8 mouse cellular contexts compared by ENCODE assay signal in the genomic region with DNA sequence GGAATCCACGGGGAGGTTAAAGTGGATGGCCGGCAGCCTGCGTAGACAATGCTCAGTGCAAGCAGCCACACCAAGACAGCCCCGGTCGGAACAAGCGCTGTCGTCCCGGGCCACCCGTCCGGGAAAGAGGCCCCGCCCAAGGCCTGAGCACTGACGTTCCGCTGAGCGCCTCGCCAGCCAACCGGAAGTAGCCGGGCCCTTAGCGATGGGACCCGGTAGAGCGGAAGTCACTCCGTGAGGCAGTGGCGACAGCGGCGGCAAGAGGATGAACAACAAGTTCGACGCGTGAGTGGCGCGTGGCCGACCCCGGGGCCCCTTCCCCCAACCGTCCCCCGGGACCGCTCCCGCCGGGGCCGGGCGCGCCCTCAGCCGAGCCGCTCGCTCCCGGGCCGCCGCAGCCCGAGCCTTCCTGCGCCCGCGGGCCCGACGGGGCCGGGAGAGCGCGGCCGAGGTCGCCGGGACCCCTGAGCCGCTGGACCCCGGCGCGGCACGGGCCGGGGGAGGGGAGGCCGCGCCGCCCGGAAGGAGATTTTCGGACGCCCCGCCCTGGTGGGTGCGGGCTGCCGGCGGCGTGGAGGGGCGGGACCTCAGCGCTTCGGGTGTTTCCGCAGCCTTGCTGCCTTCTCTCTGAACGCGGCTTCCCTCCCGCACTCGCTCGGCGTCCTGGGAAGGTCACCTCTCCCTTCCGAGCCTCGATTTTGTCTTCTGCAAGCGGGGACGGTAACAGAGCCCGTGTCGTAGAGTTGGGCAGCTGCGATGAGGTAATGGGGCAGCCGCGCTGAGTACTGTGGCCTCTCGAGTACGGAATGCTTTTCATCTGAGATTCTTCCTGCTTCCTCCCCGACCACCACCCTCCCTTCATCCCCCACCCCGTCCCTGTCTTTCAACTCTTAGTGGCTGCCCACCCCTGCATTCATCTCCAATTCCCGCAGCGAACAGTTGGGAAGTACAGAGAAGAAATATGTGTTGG. TPM values are rescaled to one million over a fixed set of nuclear protein-coding genes. Genes with fewer than 3 reads are reported as not detected.
DNase-seq lines count a peak whose midpoint lies in the region; ATAC-seq and TF ChIP-seq lines count a peak whose summit lies in the region.

A gene (plus strand): TSS at position 180 of the 970 bp plus-strand sequence.

- TF ChIP-seq POLR2A in cortical plate, adult 2 months (IDR thresholded peaks at IDR 0.05; ENCODE audit: extremely low read depth, insufficient read depth, low read length) = peak; percentile 82

- no peak for TF ChIP-seq CTCF in cortical plate, adult 2 months (IDR thresholded peaks at IDR 0.05; ENCODE audit: extremely low read depth, insufficient read depth, low read length)

- peak within 1 kb of the TSS; percentile 98 for H3K4me3 ChIP-seq in cortical plate, adult 2 months (ENCODE audit: insufficient read depth, low read length)
- H3K4me3 ChIP-seq in megakaryocyte, embryonic 14.5 days (replicated peaks) = peak within 1 kb of the TSS; percentile 98

- no peaks in the 10 kb centered on the region for H3K9me3 ChIP-seq in megakaryocyte, embryonic 14.5 days

- peaks cover 10% of the 10 kb centered on the region for H3K27me3 ChIP-seq in megakaryocyte, embryonic 14.5 days (replicated peaks)

- peak within 1 kb of the TSS; percentile 75 for H3K27ac ChIP-seq in cortical plate, adult 2 months (ENCODE audit: insufficient read depth, low read length)

- ATAC-seq in activated CD4-positive, CD25-positive, alpha-beta regulatory T cell, adult 4 months = peak; percentile 83

- DNase-seq in gastrocnemius, adult 8-10 months (ENCODE audit: low spot score in 2 of 2) = peak; percentile 86 to 92
- peak; percentile 76 for DNase-seq in hindlimb bud, embryonic 11.5 days (ENCODE audit: extremely low spot score, low read depth, low spot score)
- DNase-seq in left cerebral cortex, adult 8-10 months (ENCODE audit: low spot score in 2 of 2) = peak; percentile 80 to 90
- DNase-seq in right cerebral cortex, postnatal 10 days (ENCODE audit: low spot score in 2 of 2) = peak; percentile 96 to 97
- DNase-seq in urinary bladder, postnatal 25 days (ENCODE audit: low spot score) = peak; percentile 90

- H3K36me3 ChIP-seq in megakaryocyte, embryonic 14.5 days (replicated peaks; ENCODE audit: low read length) = peaks cover 24% of the 10 kb centered on the region

- peaks cover 13% of the 10 kb centered on the region; the same call in 1 of the 2 replicates for H3K4me1 ChIP-seq in cortical plate, adult 2 months (ENCODE audit: control insufficient read depth, insufficient read depth, low read length)
- peaks cover 55% of the 10 kb centered on the region for H3K4me1 ChIP-seq in megakaryocyte, embryonic 14.5 days

RNA-seq across cellular contexts. Expression of the gene that starts here (rescaled TPM):
- polyA plus RNA-seq in activated CD4-positive, CD25-positive, alpha-beta regulatory T cell, adult 4 months (2017; shearing (Covaris generic)) = 100 to 1,000 TPM; 128 to 155 TPM
- 53.7 and 55.6 TPM in 2 replicates for polyA plus RNA-seq in cortical plate, adult 2 months (2012; rRNA removed)
- 10 to 100 TPM; 51.7 to 54.8 (median 53.8) TPM for total RNA-seq in gastrocnemius, adult 8-10 months (2022)
- total RNA-seq in left cerebral cortex, adult 8-10 months (2022) = 10 to 100 TPM; 57.6 to 68.2 (median 58.9) TPM
- 21.2 and 24.1 TPM in 2 replicates for polyA plus RNA-seq in megakaryocyte, embryonic 14.5 days (2012; ENCODE audit: insufficient read depth, low replicate concordance)

Comparison
In these comparisons a context has a peak if more than half of its experiments do, and no peak if none do; other contexts are left out.
1. Peak in every context shown above with its lines: DNase-seq, ATAC-seq, H3K4me3 ChIP-seq and H3K27ac ChIP-seq.